Mouse (Mus musculus) urinary bladder, postnatal 36 days (tissue): ENCODE measurements around the gene Uvssa.
"Not testable (repeated sequence)": the region's sequence is repeated elsewhere in the genome, so short reads cannot be mapped to it uniquely, and the experiment has no call there.

Experiments used
- DNase-seq, 2 experiments: peaks; one replicate each; pipeline ENCODE4 v3.0.0; 2022; ENCODE audit warnings: low spot score in 2 of 2, mixed read lengths in 1 of 2

Uvssa gene

GRCm38 (mm10) chr5:33378302-33378854 lies at the start of gene Uvssa:
Uvssa (plus strand) TSS chr5:33378549.
- peak; percentile 97 to 99 for DNase-seq

- no peak for DNase-seq
Measured at GRCm38 (mm10) chr5:33334381-33335272, 43.7 kb upstream of the Uvssa start.

GRCm38 (mm10) chr5:33335273-33335976 lies 42.9 kb upstream of the Uvssa start, which contains the start of gene Maea:
Maea (plus strand) TSS chr5:33335509.
- peak; percentile 89 to 97 for DNase-seq

- no peak for DNase-seq
Measured at GRCm38 (mm10) chr5:33335977-33336360, 42.4 kb upstream of the Uvssa start.

- DNase-seq, result no peak
Measured at GRCm38 (mm10) chr5:33337206-33337605, 41.1 kb upstream of the Uvssa start.

- DNase-seq, result no peak
Measured at GRCm38 (mm10) chr5:33341165-33341564, 37.2 kb upstream of the Uvssa start.

- DNase-seq, result not testable (repeated sequence)
Measured at GRCm38 (mm10) chr5:33342248-33342647, 36.1 kb upstream of the Uvssa start.

GRCm38 (mm10) chr5:33342821-33343220 lies 35.5 kb upstream of the Uvssa start:
- no peak for DNase-seq

GRCm38 (mm10) chr5:33343571-33343970 lies 34.8 kb upstream of the Uvssa start:
- DNase-seq, result no peak

GRCm38 (mm10) chr5:33344070-33344469 lies 34.3 kb upstream of the Uvssa start:
- DNase-seq, result no peak

GRCm38 (mm10) chr5:33347620-33348019 lies 30.7 kb upstream of the Uvssa start:
- no peak for DNase-seq

- DNase-seq, result no peak
Measured at GRCm38 (mm10) chr5:33349205-33349604, 29.1 kb upstream of the Uvssa start.

- no peak for DNase-seq
Measured at GRCm38 (mm10) chr5:33349706-33350105, 28.6 kb upstream of the Uvssa start.

GRCm38 (mm10) chr5:33351556-33352272 lies 26.6 kb upstream of the Uvssa start:
- no peak for DNase-seq

- DNase-seq, result no peak
Measured at GRCm38 (mm10) chr5:33352273-33352645, 26.1 kb upstream of the Uvssa start.

- no peak for DNase-seq
Measured at GRCm38 (mm10) chr5:33353011-33353410, 25.3 kb upstream of the Uvssa start.

- DNase-seq, result no peak
Measured at GRCm38 (mm10) chr5:33357494-33357893, 20.9 kb upstream of the Uvssa start.

- peak in 1 of 2 experiments; percentile 19 for DNase-seq
Measured at GRCm38 (mm10) chr5:33358467-33358866, 19.9 kb upstream of the Uvssa start.

GRCm38 (mm10) chr5:33363263-33363662 lies 15.1 kb upstream of the Uvssa start:
- DNase-seq, result no peak

- DNase-seq, result no peak
Measured at GRCm38 (mm10) chr5:33368651-33369050, 9.7 kb upstream of the Uvssa start.

GRCm38 (mm10) chr5:33371137-33371536 lies 7.2 kb upstream of the Uvssa start:
- no peak for DNase-seq

GRCm38 (mm10) chr5:33371668-33372067 lies 6.7 kb upstream of the Uvssa start:
- DNase-seq, result no peak
